Mouse (Mus musculus): Measurements from ENCODE around the gene Klhl3. TPM values are rescaled to one million over a fixed set of nuclear protein-coding genes. Genes with fewer than 3 reads are reported as not detected.

Gene Klhl3
- total RNA-seq, 1 experiment from 2014 or later, result 0.29 TPM

DNA sequence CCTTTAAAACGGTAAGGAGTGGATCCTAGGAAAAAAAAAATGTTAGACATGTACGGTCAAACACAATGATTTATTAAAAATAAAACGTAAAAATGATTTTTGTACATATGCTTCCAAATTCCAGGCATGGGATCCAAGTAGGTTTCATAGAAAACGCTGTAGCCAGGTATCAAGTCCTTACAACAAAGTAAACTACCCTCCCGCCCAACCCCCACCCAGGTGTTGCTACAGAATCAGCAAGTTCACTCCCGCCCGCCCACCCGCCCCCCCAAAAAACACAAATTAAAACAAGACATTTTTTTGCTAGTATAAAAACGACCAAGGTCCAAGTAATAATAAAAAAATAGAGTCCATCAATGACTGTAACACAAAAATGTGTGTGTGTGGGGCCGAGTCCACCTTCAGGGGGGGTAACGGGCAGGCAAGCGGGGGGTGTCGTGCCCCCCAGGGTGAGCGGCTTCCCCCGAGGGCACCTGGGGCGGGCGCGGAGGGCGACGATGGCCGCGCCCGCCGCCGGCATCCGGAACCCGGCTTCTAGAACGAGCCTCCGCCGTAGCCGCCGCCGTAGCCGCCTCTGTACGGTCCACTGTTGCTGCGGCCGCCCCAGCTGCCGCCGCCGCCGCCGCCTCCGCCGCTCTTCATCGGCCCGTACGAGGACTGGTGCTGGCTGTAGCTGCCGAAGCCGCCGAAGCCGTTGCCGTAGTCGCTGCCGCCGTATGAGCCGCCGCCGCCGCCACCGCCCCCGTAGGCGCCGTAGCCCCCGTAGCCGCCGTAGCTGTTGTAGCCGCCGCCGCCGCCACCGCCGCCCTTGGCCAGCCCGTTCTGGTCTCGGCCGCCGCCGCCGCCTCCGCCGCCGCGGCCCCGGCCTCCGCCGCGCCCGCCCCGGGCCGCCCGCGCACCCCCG is 13.7 kb upstream of the Klhl3 start:
- ATAC-seq (replicated peaks; ENCODE audit: insufficient number of reproducible peaks, low FRiP score, low TSS enrichment, poor library complexity, severe bottlenecking), result no peak

DNA sequence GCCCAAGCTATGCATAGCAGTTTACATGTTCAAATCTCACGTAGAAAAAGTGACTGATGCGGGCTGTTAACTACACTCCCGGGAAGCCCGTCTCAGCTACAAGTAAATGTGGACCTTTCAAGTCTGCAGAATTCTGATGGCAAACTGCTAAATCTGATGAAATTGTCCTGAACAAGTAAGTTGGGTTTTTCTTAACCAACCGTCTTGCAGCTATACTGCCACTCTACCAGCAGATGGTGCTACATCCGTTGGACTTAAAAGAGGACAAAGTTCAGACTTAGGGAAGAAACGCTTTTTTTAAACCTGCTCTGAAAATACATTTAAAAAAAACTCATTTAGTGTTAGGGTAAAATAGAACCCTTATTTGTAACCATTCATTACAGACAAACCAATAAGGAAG is 12.7 kb upstream of the Klhl3 start:
- ATAC-seq (replicated peaks; ENCODE audit: insufficient number of reproducible peaks, low FRiP score, low TSS enrichment, poor library complexity, severe bottlenecking), result 0 out of 2 replicates have a peak, but pooled peaks have one; percentile 30

DNA sequence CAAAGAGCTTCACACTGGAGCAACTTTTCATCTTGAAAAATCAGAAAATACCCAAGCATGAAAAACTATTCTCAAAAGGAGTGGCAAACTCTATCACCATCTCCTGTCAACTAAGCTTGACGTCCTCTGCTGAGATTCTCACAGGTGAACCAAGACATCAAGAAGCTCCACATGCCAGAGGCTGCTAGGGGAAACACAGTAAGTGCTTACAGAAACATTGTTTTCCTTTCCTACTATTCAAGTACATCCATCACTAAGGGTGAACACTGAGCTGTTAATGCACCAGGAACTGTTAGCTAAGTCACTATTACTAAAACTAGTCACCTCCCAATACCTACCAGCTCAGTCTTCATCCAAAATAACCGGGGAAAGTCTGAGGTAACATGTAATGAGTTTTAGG is 11.6 kb upstream of the Klhl3 start:
- ATAC-seq (replicated peaks; ENCODE audit: insufficient number of reproducible peaks, low FRiP score, low TSS enrichment, poor library complexity, severe bottlenecking), result no peak

DNA sequence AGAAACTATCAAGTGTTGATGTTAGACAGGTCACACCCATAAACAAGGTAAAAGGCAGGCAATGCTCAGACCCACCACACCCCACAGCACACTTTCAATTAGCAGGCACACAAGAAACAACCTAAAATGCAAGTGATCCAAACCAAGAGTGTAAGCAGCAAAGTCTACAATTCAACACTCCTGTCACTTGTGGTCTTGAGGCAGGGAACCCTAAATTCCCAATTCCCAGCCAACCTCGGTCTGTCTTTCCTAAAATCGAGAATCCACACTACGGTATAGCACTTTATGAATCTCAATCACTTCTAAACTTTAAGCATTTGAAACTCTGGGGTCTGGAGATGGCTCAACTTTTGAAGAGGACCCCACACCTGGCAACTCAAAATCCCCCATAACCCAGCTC is 10.9 kb upstream of the Klhl3 start:
- ATAC-seq (replicated peaks; ENCODE audit: insufficient number of reproducible peaks, low FRiP score, low TSS enrichment, poor library complexity, severe bottlenecking), result no peak

DNA sequence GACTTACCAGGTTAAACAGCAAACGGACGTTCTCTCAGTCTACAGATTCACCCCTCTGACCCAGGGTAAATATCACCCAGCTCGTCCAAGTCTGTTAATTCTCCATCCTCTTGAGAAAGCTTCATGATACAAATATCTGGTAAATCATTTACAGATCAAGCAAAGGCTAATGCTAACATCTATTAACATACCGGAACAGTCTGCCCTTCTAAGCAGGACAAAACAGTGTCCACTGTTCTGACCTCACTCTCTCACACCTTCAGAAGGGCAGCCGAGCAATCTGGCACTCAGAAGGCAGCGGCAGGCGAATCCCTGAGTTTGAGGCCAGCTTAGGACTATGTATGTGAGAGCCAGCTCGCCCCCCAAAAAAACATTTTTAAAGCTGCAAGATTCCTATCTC is 10.0 kb upstream of the Klhl3 start:
- ATAC-seq (replicated peaks; ENCODE audit: insufficient number of reproducible peaks, low FRiP score, low TSS enrichment, poor library complexity, severe bottlenecking), result no peak

DNA sequence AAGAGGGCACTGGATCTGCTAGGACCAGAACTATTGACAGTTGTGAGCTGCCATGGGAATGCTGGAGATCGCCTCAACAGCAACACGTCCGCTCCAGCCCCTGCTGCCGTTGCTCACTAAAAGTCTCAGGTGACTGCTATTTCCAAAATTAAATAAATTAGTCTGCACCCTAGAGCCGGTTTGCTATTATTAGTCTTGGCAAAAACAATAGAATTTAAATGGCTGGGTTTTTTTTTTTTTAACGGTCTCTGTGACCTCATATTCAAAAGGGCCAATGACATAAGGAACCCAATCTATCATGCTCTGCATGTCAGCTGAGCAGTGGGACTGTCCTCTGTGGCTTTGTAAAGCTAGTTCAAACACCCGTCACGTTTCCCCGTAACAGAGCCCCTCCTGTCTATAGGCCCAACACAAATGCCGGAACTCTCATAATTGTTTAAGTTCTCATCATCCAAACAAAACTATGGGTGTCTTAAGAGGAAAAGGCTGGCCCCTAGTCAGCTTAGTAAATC is 9.4 kb upstream of the Klhl3 start:
- ATAC-seq (replicated peaks; ENCODE audit: insufficient number of reproducible peaks, low FRiP score, low TSS enrichment, poor library complexity, severe bottlenecking), result no peak

DNA sequence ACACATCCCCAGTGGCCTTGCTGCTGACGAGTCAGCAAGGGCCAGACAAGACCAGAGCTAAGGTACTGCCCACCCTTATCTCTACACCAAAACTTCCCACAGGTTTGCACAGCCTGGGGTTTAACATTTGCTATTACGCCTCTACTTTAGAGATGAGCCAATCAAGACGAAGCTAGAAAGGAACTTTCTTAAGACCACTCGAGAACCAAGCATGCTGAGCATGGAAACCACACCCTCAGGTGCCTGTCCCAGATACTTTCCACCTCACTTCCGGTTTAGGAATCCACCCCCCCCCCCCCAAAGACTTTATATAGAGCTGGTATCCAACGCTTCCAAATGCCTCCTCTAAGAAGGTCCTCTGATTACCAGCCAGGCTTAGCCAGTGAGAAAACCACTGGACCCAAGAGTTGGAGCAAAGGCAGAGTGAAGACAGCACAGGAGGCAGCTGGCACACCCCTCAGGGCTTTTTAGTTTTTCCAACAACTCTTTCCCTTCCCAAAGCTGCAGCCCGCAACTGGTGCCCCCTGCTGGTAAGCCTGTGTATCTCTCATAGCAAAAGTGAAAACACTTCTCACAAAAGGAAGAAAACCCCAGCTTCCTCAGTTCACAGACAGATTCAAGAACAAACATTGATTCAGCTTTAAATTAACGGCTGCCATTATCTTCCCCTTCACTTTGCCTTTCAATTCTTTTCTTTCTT is 4.1 kb upstream of the Klhl3 start:
- ATAC-seq (replicated peaks; ENCODE audit: insufficient number of reproducible peaks, low FRiP score, low TSS enrichment, poor library complexity, severe bottlenecking), result no peak

DNA sequence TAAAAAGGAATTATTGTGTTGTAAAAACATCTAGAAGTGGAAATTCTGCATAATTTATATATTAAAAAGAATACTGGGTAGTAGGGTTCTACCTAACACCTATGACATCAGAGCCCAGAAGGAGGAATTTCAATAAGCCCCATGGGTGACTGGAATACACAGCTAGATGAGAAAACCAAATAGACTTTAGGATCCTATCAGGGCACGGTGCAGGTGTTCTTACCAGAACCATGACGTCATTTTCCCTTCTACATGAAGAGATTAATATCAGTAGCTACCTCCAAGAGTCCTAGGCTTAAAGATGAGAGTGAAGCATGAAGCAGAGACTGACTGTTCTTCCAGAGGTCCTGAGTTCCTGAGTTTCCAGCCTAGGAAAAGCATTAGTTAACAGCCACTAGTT is 3.4 kb upstream of the Klhl3 start:
- ATAC-seq (replicated peaks; ENCODE audit: insufficient number of reproducible peaks, low FRiP score, low TSS enrichment, poor library complexity, severe bottlenecking), result no peak

DNA sequence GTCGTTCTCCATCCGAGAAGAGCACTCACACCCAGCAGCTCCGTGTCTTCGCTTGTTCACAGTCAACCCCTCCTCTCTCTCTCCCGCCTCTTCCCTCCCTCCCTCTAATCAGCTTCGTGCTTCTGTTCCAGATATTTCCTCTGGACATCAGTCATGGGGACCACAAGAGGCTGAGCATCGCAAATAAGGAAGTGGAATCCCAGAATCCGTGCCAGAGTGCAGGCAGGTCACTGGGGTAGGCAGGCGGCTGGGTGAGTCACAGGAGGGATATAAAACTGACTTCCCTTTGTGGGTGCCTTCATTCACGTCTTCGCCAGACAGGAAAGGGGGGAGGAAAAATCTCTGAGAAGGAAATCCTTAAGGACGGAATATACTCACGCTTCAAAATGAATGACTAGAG is 1.8 kb upstream of the Klhl3 start:
- ATAC-seq (replicated peaks; ENCODE audit: insufficient number of reproducible peaks, low FRiP score, low TSS enrichment, poor library complexity, severe bottlenecking), result peak; percentile 16; the same call in 1 of the 2 replicates

DNA sequence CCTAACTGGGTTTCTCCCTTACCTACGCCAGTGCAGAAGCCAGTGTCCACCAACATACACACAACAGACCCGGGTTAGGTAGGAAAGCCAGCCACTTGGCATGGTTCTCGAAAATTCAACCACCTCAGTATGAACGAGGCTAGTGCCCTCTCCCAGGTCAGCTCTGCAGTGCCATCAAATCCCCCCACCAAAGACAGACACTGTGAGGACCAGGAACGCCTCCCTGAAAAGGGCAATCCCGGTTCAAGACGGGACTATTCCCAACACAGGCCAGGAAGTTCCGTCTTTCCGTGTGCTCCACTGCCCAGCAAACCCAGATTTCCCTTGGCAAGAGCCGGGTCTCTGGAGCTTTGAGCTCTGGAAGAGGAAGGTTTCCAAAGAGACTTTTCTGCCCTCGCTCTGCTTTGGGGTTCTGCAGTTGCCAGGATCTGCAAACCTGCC is 771 bp downstream of the Klhl3 start:
- ATAC-seq (replicated peaks; ENCODE audit: insufficient number of reproducible peaks, low FRiP score, low TSS enrichment, poor library complexity, severe bottlenecking), result no peak

DNA sequence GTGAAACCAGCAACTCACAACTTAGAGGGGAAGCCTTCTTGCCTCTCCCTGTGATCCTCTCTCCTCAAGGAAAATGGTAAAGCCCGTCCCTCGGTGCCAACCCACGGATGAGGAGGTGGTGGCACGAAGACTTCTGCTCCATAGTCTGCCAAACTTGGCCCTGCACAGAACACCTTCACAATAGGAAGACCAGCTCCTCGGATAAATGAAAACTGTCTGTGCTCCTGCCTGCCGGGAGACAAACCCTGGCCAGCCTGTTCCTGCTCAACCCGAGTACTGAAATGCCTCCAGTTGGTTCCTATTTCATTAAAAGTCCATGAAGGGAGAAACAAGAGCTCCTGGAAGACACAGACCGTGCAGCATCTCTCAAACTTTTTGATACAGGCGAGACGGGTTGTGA is 1.2 kb downstream of the Klhl3 start:
- no peak for ATAC-seq (replicated peaks; ENCODE audit: insufficient number of reproducible peaks, low FRiP score, low TSS enrichment, poor library complexity, severe bottlenecking)

DNA sequence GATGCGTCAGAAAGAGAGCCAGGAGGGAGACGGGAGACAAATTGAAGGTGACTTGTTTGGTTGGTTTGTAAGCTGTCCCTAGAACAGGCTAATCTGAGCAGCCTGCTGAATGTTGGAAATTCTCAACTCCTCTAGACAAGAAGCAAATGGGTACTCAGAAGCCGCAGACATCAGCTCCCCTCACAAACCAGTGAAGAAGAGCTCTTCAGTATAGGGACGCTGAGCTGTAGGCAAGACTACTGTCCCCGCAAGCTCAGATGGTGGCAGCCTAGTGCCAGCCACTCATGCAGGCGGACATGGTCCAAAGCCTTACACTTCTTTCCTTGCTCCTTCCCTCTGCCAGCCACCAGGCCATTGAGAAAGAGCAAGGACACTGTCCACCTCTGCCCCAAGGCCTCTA is 2.1 kb downstream of the Klhl3 start:
- ATAC-seq (replicated peaks; ENCODE audit: insufficient number of reproducible peaks, low FRiP score, low TSS enrichment, poor library complexity, severe bottlenecking), result no peak

DNA sequence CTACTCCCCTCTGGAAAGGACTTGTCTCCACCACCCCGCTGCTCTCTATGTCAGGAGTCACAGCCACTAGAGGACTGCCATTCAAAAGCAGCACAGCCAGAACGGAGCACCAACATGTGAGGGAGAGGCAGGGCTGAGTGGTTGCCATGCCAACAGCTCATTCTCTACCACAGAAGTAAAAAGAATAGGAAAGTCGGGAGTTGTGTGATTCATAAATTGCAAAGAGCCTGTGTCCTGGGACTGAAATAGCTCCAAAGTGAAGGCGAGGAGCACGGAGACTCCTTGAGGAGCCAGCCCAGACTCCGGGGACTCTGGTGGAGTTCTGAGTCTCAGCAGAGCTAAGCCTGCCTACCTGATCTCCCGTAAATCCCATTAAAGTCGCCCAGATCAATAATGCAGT is 22.7 kb downstream of the Klhl3 start:
- ATAC-seq (replicated peaks; ENCODE audit: insufficient number of reproducible peaks, low FRiP score, low TSS enrichment, poor library complexity, severe bottlenecking), result no peak

DNA sequence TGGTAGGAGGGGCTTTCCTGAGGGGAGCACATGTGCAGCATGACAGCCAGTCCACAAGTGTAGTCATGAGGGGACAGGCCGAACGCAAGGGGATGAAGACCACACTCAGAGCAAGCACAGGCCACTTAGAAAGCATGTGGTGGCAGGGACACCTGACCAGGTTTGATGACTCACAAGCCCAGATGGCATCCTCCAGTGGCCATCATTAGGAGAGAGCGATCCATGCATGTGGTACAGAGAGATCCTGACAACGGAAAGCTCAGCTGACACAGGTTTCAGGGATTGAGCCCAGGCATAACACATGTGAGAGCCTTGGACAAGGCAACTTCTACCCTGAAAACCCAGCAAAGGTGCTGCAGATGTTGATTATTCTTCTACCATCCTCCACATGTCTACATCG is 29.0 kb downstream of the Klhl3 start:
- no peak for ATAC-seq (replicated peaks; ENCODE audit: insufficient number of reproducible peaks, low FRiP score, low TSS enrichment, poor library complexity, severe bottlenecking)

DNA sequence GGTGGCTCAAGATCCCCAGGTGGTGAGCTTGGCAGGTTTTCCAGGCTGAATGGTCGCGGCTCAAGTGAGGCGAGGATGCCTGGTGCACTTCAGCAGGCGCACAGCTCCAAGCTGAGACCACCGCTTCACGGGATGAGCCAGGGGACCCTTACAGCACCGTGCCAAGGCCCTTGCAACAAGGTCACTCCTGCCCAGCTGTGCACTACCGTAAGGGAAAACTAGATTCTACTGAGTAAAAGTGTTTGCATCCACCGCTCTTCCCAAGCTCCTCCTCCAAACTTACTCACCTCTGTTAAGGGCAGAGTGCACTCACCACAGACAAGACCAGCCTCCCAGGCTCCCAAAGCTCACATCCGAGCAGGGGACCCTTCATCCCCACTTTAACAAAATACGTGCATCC is 29.9 kb downstream of the Klhl3 start:
- ATAC-seq (replicated peaks; ENCODE audit: insufficient number of reproducible peaks, low FRiP score, low TSS enrichment, poor library complexity, severe bottlenecking), result no peak

DNA sequence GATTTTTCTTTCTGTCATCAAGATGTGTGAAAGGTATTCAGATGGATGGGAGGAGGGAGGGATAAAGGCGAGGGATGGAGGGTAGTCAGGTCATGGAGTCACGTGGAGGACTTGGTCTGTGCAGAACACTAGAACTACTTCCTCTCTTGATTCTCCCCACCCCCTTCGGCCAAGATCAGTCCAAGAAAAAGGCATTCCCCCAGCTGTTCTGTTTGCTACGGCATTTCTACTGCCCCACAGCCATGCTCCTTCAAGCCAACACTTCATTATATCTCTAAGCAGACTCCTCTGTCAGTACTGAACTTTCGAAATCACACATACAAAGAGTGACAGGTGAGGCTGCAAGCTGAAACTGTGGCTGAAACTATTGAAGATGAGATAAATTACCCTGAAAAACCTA is 30.3 kb downstream of the Klhl3 start:
- no peak for ATAC-seq (replicated peaks; ENCODE audit: insufficient number of reproducible peaks, low FRiP score, low TSS enrichment, poor library complexity, severe bottlenecking)

DNA sequence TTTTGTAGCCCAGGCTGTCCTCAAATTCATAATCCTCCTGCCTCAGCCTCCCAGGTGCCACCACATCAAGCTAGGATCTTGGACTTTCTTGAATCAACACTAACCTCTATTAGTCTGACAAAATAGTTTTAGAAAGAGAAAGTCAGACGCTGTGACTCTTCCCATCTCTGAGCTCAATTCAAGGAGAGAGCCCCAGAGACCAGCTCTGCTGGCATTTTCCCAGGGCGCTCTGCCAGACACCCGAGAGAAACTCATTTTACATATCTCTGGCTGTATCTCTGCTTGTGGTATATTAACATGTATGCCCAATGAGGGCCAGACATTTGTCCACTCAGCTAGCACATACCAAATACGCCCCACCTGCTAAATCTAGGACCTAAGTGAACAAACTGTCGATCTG is 35.0 kb downstream of the Klhl3 start:
- ATAC-seq (replicated peaks; ENCODE audit: insufficient number of reproducible peaks, low FRiP score, low TSS enrichment, poor library complexity, severe bottlenecking), result no peak

DNA sequence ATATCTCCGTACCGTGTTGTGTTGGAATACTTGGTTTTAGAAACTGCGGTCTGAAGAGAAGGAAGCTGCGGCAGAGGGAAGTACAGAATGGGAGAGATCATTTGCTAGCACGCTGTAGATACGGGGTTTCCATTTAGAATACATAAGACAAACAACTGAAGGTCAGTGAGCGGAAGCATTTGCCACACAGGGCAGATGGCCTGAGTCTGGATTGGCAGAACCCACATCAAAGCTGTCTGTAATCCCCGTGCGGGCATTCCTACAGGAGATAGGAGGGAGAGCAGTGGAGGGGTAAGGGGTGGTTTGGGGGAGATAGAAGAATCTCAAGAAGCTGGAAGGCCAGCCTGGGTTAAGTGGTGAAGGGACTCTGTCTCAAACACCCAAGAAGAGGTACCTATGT is 38.5 kb downstream of the Klhl3 start:
- no peak for ATAC-seq (replicated peaks; ENCODE audit: insufficient number of reproducible peaks, low FRiP score, low TSS enrichment, poor library complexity, severe bottlenecking)

DNA sequence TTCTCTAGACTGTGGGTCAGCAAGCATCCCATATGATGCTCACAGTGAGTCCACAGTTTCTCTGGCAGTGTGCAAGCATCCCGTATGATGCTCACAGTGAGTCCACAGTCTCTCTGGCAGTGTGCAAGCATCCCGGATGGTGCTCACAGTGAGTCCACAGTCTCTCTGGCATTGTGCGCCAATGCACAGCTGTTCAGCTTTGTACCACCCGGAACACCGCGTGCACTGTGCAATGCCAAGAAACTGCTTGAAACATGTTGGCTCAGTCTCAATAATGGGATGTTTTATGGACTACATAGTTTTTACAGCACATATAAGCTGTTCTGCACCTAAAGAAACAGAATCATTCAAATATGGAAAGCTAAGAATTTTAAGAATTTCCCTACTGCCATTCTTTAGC is 38.9 kb downstream of the Klhl3 start:
- ATAC-seq (replicated peaks; ENCODE audit: insufficient number of reproducible peaks, low FRiP score, low TSS enrichment, poor library complexity, severe bottlenecking), result no peak
